In the genomic region with DNA sequence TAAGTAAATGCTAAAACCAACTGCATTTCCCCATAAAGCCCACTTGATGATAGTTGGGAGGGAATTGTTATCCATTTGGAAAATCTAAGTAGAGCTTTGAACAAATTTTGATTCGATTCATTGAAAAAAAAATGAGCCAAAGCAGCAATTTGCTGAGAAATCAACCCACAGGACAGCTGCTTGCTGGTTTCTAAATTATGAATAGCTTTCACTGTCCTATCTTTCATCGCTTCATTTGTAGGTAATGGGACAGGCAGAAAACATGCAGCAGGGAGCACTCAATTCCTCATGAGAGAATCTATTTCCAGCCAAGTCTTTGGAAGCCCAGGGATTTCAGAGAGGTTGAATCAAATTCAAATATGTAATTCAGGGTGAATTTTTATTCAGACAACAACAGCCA, we compare ENCODE assay signal across 18 mouse cellular contexts.
A peak's percentile ranks its signal among the peaks of the same experiment; 100 is the strongest.
DNase-seq lines count a peak whose midpoint lies in the region; ATAC-seq lines count a peak whose summit lies in the region.
"Had no signal": no experiment of that assay in that cellular context is flagged by ENCODE, and none has a peak within 500 bp of the region (broad histone marks: within the 10 kb centered on the region; RNA-seq: fewer than 3 reads in every experiment).

No protein-coding gene starts in this region.

- H3K4me3 ChIP-seq in heart, embryonic 12.5 days = no peak overlapping the region
- H3K4me3 ChIP-seq: embryonic facial prominence, embryonic 10.5 days; embryonic facial prominence, embryonic 12.5 days; forebrain, embryonic 13.5 days; forebrain, embryonic 15.5 days had no signal

- H3K9me3 ChIP-seq in heart, embryonic 12.5 days (replicated peaks) = no peaks in the 10 kb centered on the region
- H3K9me3 ChIP-seq: embryonic facial prominence, embryonic 10.5 days; embryonic facial prominence, embryonic 12.5 days; forebrain, embryonic 13.5 days; forebrain, embryonic 15.5 days had no signal

- H3K9ac ChIP-seq in heart, embryonic 12.5 days = no peak overlapping the region
- H3K9ac ChIP-seq: embryonic facial prominence, embryonic 12.5 days; forebrain, embryonic 13.5 days; forebrain, embryonic 15.5 days; forebrain, postnatal 0 days had no signal

- H3K27ac ChIP-seq in heart, embryonic 12.5 days (ENCODE audit: poor library complexity, severe bottlenecking) = no peak overlapping the region
- H3K27ac ChIP-seq: embryonic facial prominence, embryonic 10.5 days; embryonic facial prominence, embryonic 12.5 days; forebrain, embryonic 13.5 days; forebrain, embryonic 15.5 days had no signal

- WGBS in heart, embryonic 12.5 days = 83% methylated on average over 2 of the region's 2 CpGs

- no peaks in the 10 kb centered on the region for H3K36me3 ChIP-seq in heart, embryonic 12.5 days
- H3K36me3 ChIP-seq: embryonic facial prominence, embryonic 10.5 days; embryonic facial prominence, embryonic 12.5 days; forebrain, embryonic 15.5 days had no signal

- H3K4me1 ChIP-seq in heart, embryonic 12.5 days (replicated peaks) = no peaks in the 10 kb centered on the region
- H3K4me1 ChIP-seq: embryonic facial prominence, embryonic 12.5 days had no signal

- H3K4me2 ChIP-seq in heart, embryonic 12.5 days = no peak overlapping the region
- H3K4me2 ChIP-seq: embryonic facial prominence, embryonic 12.5 days; forebrain, embryonic 13.5 days; forebrain, embryonic 15.5 days had no signal

- no peak for ATAC-seq in heart, embryonic 12.5 days (ENCODE audit: insufficient number of reproducible peaks, low FRiP score)
- ATAC-seq: activated CD4-positive, CD25-positive, alpha-beta regulatory T cell, adult 4 months; forebrain, embryonic 13.5 days; forebrain, embryonic 15.5 days; forebrain, postnatal 0 days; Patski had no signal

- peak; percentile 14 for DNase-seq in layer of hippocampus, adult 9-11 months
- DNase-seq in layer of hippocampus, adult 8-10 months (ENCODE audit: low spot score in 2 of 2) = no peak
- DNase-seq in brain, adult 2 months (ENCODE audit: low read depth, low spot score) = peak; percentile 46
- DNase-seq in heart, adult 18-20 months = no peak
- DNase-seq: adrenal gland, adult 8-10 months; adrenal gland, postnatal 14 days; adrenal gland, postnatal 36 days; cerebellum, adult 11-12 months; cerebellum, adult 9-10 months; cerebellum, postnatal 25 days; forebrain, postnatal 0 days had no signal

- H3K27me3 ChIP-seq in heart, embryonic 12.5 days (replicated peaks) = no peaks in the 10 kb centered on the region
- H3K27me3 ChIP-seq: embryonic facial prominence, embryonic 12.5 days; forebrain, embryonic 13.5 days; forebrain, embryonic 15.5 days; Patski had no signal

Comparison
In these comparisons a context has a peak if more than half of its experiments do, and no peak if none do; other contexts are left out.
1. DNase-seq: peak in layer of hippocampus, adult 9-11 months (single experiment) and brain, adult 2 months (single experiment); none in layer of hippocampus, adult 8-10 months (0 of 2) and heart, adult 18-20 months (0 of 2).